Mouse (Mus musculus): ENCODE measurements around the gene A4gnt.
A peak's percentile ranks its signal among the peaks of the same experiment; 100 is the strongest.
"Not testable (repeated sequence)": the region's sequence is repeated elsewhere in the genome, so short reads cannot be mapped to it uniquely, and the experiment has no call there.

Gene A4gnt

GRCm38 (mm10) chr9:99612202-99612601, at the start of gene A4gnt:
A4gnt (plus strand) TSS chr9:99612502.
- DNase-seq (ENCODE audit: low spot score) = no peak

- DNase-seq (ENCODE audit: low spot score) = peak; percentile 29
Observed at GRCm38 (mm10) chr9:99563714-99564113, 48.6 kb upstream of the A4gnt start.

- no peak for DNase-seq (ENCODE audit: low spot score)
Observed at GRCm38 (mm10) chr9:99568023-99568346, 44.3 kb upstream of the A4gnt start.

- DNase-seq (ENCODE audit: low spot score) = peak; percentile 90
Observed at GRCm38 (mm10) chr9:99568347-99569070, 43.8 kb upstream of the A4gnt start, which contains the start of gene Armc8. Armc8 (minus strand) TSS chr9:99568899.

- no peak for DNase-seq (ENCODE audit: low spot score)
Observed at GRCm38 (mm10) chr9:99569071-99569397, 43.3 kb upstream of the A4gnt start.

- peak; percentile 80 for DNase-seq (ENCODE audit: low spot score)
Observed at GRCm38 (mm10) chr9:99575677-99576480, 36.4 kb upstream of the A4gnt start, which contains the start of gene Dbr1. Dbr1 (plus strand) TSS chr9:99575799.

GRCm38 (mm10) chr9:99580655-99581054, 31.6 kb upstream of the A4gnt start:
- DNase-seq (ENCODE audit: low spot score) = no peak

- DNase-seq (ENCODE audit: low spot score) = peak; percentile 19
Observed at GRCm38 (mm10) chr9:99587505-99588202, 24.6 kb upstream of the A4gnt start.

GRCm38 (mm10) chr9:99591144-99591543, 21.2 kb upstream of the A4gnt start:
- DNase-seq (ENCODE audit: low spot score) = no peak

GRCm38 (mm10) chr9:99599127-99599526, 13.2 kb upstream of the A4gnt start:
- not testable (repeated sequence) for DNase-seq (ENCODE audit: low spot score)

GRCm38 (mm10) chr9:99603566-99603965, 8.7 kb upstream of the A4gnt start:
- DNase-seq (ENCODE audit: low spot score) = no peak

GRCm38 (mm10) chr9:99619688-99620087, 7.4 kb downstream of the A4gnt start:
- no peak for DNase-seq (ENCODE audit: low spot score)

- DNase-seq (ENCODE audit: low spot score) = no peak
Observed at GRCm38 (mm10) chr9:99620196-99620595, 7.9 kb downstream of the A4gnt start.

- DNase-seq (ENCODE audit: low spot score) = no peak
Observed at GRCm38 (mm10) chr9:99622034-99622433, 9.7 kb downstream of the A4gnt start.

GRCm38 (mm10) chr9:99622966-99623365, 10.7 kb downstream of the A4gnt start:
- no peak for DNase-seq (ENCODE audit: low spot score)

GRCm38 (mm10) chr9:99624117-99624516, 11.8 kb downstream of the A4gnt start:
- DNase-seq (ENCODE audit: low spot score) = no peak

GRCm38 (mm10) chr9:99628581-99628980, 16.3 kb downstream of the A4gnt start:
- DNase-seq (ENCODE audit: low spot score) = no peak

- peak; percentile 59 for DNase-seq (ENCODE audit: low spot score)
Observed at GRCm38 (mm10) chr9:99629281-99630011, 17.1 kb downstream of the A4gnt start, which contains the start of gene Dzip1l. Dzip1l (plus strand) TSS chr9:99629496.

- peak; percentile 13 for DNase-seq (ENCODE audit: low spot score)
Observed at GRCm38 (mm10) chr9:99630071-99630470, 17.8 kb downstream of the A4gnt start.

- DNase-seq (ENCODE audit: low spot score) = no peak
Observed at GRCm38 (mm10) chr9:99630528-99631125, 18.3 kb downstream of the A4gnt start.

- no peak for DNase-seq (ENCODE audit: low spot score)
Observed at GRCm38 (mm10) chr9:99631781-99632180, 19.5 kb downstream of the A4gnt start.

- DNase-seq (ENCODE audit: low spot score) = no peak
Observed at GRCm38 (mm10) chr9:99632264-99632663, 20.0 kb downstream of the A4gnt start.
